Mouse (Mus musculus) spleen, adult 2 months (tissue): Measurements from ENCODE around the gene Med29. TPM values are rescaled to one million over a fixed set of nuclear protein-coding genes. Genes with fewer than 3 reads are reported as not detected.

ENCODE experiments used
- DNase-seq, 2 experiments: peaks; one replicate each; pipeline versions ENCODE4 v3.0.0 to v3.0.0-alpha.2; 2012 to 2021; ENCODE audit warnings: low spot score in 2 of 2, low read depth in 1 of 2
- H3K27ac ChIP-seq: fragments of 200-500 bp; 2 replicates; pipeline ENCODE4 v1.5.1; 2012; ENCODE audit warnings: low read length, inconsistent platforms; ENCODE audit not compliant: insufficient read depth
- H3K27me3 ChIP-seq: fragments of 200-500 bp; 2 replicates; pipeline ENCODE4 v1.6.1; 2012; ENCODE audit warnings: mild to moderate bottlenecking, moderate library complexity, low read length, inconsistent platforms; ENCODE audit not compliant: control insufficient read depth, insufficient read depth
- H3K36me3 ChIP-seq: fragments of 200-500 bp; 2 replicates; pipeline ENCODE4 v1.6.1; 2012; ENCODE audit warnings: mild to moderate bottlenecking, low read length, inconsistent platforms; ENCODE audit not compliant: control insufficient read depth, insufficient read depth
- H3K4me1 ChIP-seq: fragments of 200-500 bp; 2 replicates; pipeline ENCODE4 v1.6.1; 2011; ENCODE audit warnings: inconsistent platforms; ENCODE audit not compliant: control insufficient read depth, insufficient read depth, insufficient read length
- H3K4me3 ChIP-seq: fragments of 200-500 bp; 2 replicates; pipeline ENCODE4 v1.5.1; 2011; ENCODE audit warnings: mild to moderate bottlenecking, inconsistent platforms; ENCODE audit not compliant: insufficient read depth, insufficient read length; ENCODE audit errors: extremely low read depth
- CTCF ChIP-seq: fragments of 200-500 bp; IDR thresholded peaks from 2 replicates; pipeline ENCODE4 v1.5.1; 2011; ENCODE audit warnings: mild to moderate bottlenecking, inconsistent platforms; ENCODE audit not compliant: insufficient read depth, insufficient read length, insufficient replicate concordance; ENCODE audit errors: extremely low read depth
- POLR2A ChIP-seq: fragments of 200-500 bp; IDR thresholded peaks from 2 replicates; pipeline ENCODE4 v1.6.1; 2011; ENCODE audit warnings: low read depth, low read length, inconsistent platforms
- WGBS: fragments of 180-500 bp; shearing (Covaris S2); methylation state at CpG from one replicate; pipeline ENCODE4 v1.1.7; 2018; 5-methylcytosine and 5-hydroxymethylcytosine counted together
- polyA plus RNA-seq: library from polyadenylated mRNA; depleted of rRNA; stranded (reverse); fragments of >200 nt; gene quantifications from 2 replicates; pipeline ENCODE4 v1.2.3, GENCODE M21; 2012

Med29 gene
- polyA plus RNA-seq, 1 experiment = 26.6 TPM

DNA sequence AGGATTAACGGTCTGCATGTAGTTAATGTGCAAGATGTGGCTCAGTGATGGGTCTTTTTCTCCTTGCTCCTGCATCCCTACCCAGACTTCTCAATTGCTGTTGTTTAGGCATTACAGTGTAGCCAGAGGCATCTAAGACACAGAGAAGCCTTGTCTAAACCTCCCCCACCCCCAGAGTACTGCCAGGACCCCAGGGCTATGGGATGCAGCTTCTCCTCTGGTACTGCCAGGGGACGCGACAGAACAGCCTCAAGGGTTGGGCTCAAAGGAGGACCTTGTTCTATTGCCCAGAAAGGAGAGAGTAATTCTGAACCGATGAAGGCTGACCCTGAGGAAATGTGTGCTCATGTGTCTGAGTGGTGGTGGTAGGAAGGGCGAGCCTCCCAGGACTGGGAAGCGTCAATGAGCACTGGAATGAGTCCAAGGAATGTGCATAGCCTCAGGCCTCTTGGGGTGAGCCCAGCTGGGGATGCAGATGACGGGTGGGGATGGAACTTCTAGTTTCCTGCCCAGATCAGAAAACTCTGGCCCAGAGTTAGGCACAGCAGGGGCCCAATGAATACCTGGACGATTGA lies 25.7 kb upstream of the Med29 start:
- Histone ChIP-seq H3K27me3 (no peaks in the 10 kb centered on the region), H3K4me1 (no peaks in the 10 kb centered on the region), H3K4me3 (no peak overlapping the region), H3K36me3 (peaks cover 11% of the 10 kb centered on the region), H3K27ac (no peak overlapping the region)
- DNase-seq = no peak
- no peak for TF ChIP-seq POLR2A
- no peak for TF ChIP-seq CTCF
- WGBS = 93% methylated on average over 8 of the region's 8 CpGs

DNA sequence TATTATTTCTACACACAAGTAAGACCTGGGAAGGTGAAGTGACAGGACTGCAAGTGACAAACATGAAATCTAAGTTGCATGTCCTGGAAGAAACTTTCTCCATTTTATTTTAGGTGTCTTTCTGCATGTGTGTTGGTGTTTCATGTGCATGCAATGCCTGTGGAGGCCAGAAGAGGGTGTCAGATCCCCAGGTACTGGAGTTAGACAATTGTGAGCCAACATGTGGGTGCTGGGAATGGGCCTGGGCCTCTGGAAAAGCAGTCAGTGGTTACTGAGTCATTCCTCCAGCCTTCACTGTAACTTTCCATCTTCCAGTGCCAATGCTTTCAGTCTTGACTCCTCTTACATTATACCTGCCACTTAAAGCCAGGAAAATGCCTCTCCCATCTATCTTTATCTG lies 24.9 kb upstream of the Med29 start:
- no peak overlapping the region for H3K4me3 ChIP-seq
- H3K27ac ChIP-seq = no peak overlapping the region
- peaks cover 13% of the 10 kb centered on the region for H3K36me3 ChIP-seq
- H3K27me3 ChIP-seq = no peaks in the 10 kb centered on the region
- H3K4me1 ChIP-seq = no peaks in the 10 kb centered on the region
- no peak for TF ChIP-seq POLR2A
- TF ChIP-seq CTCF = no peak
- DNase-seq = no peak

DNA sequence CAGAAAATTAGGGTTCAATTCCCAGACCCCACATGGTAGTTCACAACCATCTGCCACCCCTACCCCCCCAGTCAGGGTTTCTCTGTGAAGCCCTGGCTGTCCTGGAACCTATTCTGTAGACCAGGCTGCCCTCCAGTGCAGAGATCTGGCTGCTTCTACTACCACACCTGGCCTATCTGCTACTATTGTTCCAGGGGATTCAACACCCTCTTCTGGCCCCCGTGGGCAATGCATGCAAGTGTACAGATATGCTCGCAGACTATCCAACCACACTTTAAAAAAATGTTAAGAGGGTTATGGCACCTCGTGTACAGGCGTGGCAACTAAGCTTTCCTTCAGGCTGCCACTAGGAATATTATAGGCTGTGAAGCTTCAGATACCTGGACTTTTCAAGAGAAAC lies 20.3 kb upstream of the Med29 start:
- Histone ChIP-seq H3K4me1 (no peaks in the 10 kb centered on the region), H3K4me3 (no peak overlapping the region), H3K27me3 (no peaks in the 10 kb centered on the region), H3K36me3 (peaks cover 18% of the 10 kb centered on the region), H3K27ac (no peak overlapping the region)
- TF ChIP-seq CTCF = no peak
- TF ChIP-seq POLR2A = no peak
- no peak for DNase-seq
- 71% methylated on average over 4 of the region's 4 CpGs for WGBS

- 92% methylated on average over 3 of the region's 3 CpGs for WGBS
- no peak for DNase-seq
- H3K36me3 ChIP-seq = peaks cover 35% of the 10 kb centered on the region
- no peaks in the 10 kb centered on the region for H3K27me3 ChIP-seq
- H3K27ac ChIP-seq = peak overlapping the region; percentile 26
- H3K4me3 ChIP-seq = no peak overlapping the region
- H3K4me1 ChIP-seq = no peaks in the 10 kb centered on the region
- TF ChIP-seq CTCF (no peak), POLR2A (no peak)
Measured at GRCm38 (mm10) chr7:28410841-28411475, 18.4 kb upstream of the Med29 start.

GRCm38 (mm10) chr7:28401942-28402341 lies 9.4 kb upstream of the Med29 start:
- H3K27me3 ChIP-seq = no peaks in the 10 kb centered on the region
- H3K36me3 ChIP-seq = peaks cover 49% of the 10 kb centered on the region
- WGBS = 83% methylated on average over 3 of the region's 3 CpGs
- TF ChIP-seq POLR2A (no peak), CTCF (no peak)
- H3K4me1 ChIP-seq = no peaks in the 10 kb centered on the region
- H3K27ac ChIP-seq = no peak overlapping the region
- H3K4me3 ChIP-seq = no peak overlapping the region
- DNase-seq = no peak

GRCm38 (mm10) chr7:28401030-28401429 lies 8.5 kb upstream of the Med29 start:
- Histone ChIP-seq H3K27me3 (no peaks in the 10 kb centered on the region), H3K4me3 (no peak overlapping the region), H3K27ac (no peak overlapping the region), H3K4me1 (no peaks in the 10 kb centered on the region), H3K36me3 (peaks cover 44% of the 10 kb centered on the region)
- DNase-seq = no peak
- TF ChIP-seq POLR2A = no peak
- no peak for TF ChIP-seq CTCF
- 97% methylated on average over 1 of the region's 1 CpGs for WGBS

GRCm38 (mm10) chr7:28398696-28399340 lies 6.3 kb upstream of the Med29 start:
- TF ChIP-seq CTCF (no peak), POLR2A (no peak)
- no peak overlapping the region for H3K27ac ChIP-seq
- H3K27me3 ChIP-seq = no peaks in the 10 kb centered on the region
- DNase-seq = no peak
- H3K4me3 ChIP-seq = no peak overlapping the region
- 94% methylated on average over 10 of the region's 10 CpGs for WGBS
- H3K4me1 ChIP-seq = no peaks in the 10 kb centered on the region
- peaks cover 43% of the 10 kb centered on the region for H3K36me3 ChIP-seq
